Mouse (Mus musculus) neural tube, embryonic 15.5 days (tissue): ENCODE results near the gene Bcam. TPM values are rescaled to one million over a fixed set of nuclear protein-coding genes. Genes with fewer than 3 reads are reported as not detected.
A peak's percentile ranks its signal among the peaks of the same experiment; 100 is the strongest.

Experiments
- ATAC-seq: fragments of 200-750 bp; cut with Nextera tagmentation; 2 replicates; pipeline ENCODE4 v1.8.0; 2017; ENCODE audit warnings: mild to moderate bottlenecking, moderate TSS enrichment, moderate library complexity; ENCODE audit not compliant: low FRiP score
- H3K27ac ChIP-seq: fragments of 300-500 bp; sonication (generic); replicated peaks from 2 replicates; pipeline ENCODE4 v1.5.1; 2015; ENCODE audit warnings: mild to moderate bottlenecking, inconsistent platforms
- H3K27me3 ChIP-seq: fragments of 300-500 bp; sonication (generic); replicated peaks from 2 replicates; pipeline ENCODE4 v1.6.1; 2015; ENCODE audit warnings: inconsistent platforms
- H3K36me3 ChIP-seq: fragments of 300-500 bp; sonication (generic); 2 replicates; pipeline ENCODE4 v1.6.1; 2015; ENCODE audit warnings: inconsistent platforms
- H3K4me1 ChIP-seq: fragments of 300-500 bp; sonication (generic); 2 replicates; pipeline ENCODE4 v1.6.1; 2015; ENCODE audit warnings: inconsistent platforms
- H3K4me2 ChIP-seq: fragments of 300-500 bp; sonication (generic); 2 replicates; pipeline ENCODE4 v1.6.1; 2015; ENCODE audit warnings: inconsistent platforms, mild to moderate bottlenecking, moderate library complexity
- H3K4me3 ChIP-seq: fragments of 300-500 bp; sonication (generic); replicated peaks from 2 replicates; pipeline ENCODE4 v1.5.1; 2015; ENCODE audit warnings: mild to moderate bottlenecking, inconsistent platforms
- H3K9ac ChIP-seq: fragments of 300-500 bp; sonication (generic); replicated peaks from 2 replicates; pipeline ENCODE4 v1.6.1; 2015; ENCODE audit warnings: mild to moderate bottlenecking, inconsistent platforms
- H3K9me3 ChIP-seq: fragments of 300-500 bp; sonication (generic); replicated peaks from 2 replicates; pipeline ENCODE4 v1.6.1; 2016; ENCODE audit warnings: inconsistent platforms
- WGBS: fragments of 180-500 bp; shearing (Covaris S2); methylation state at CpG from one replicate; pipeline ENCODE4 v1.1.7; 2015; ENCODE audit warnings: mixed read lengths; 5-methylcytosine and 5-hydroxymethylcytosine counted together
- polyA plus RNA-seq: library from polyadenylated mRNA; unstranded; fragments of >200 nt; fragmentation: Nextera tagmentation; extraction: Ambion mirVana; gene quantifications from 2 replicates; pipeline ENCODE4 v1.2.1, GENCODE M21; 2015

Bcam gene
- polyA plus RNA-seq, 1 experiment from 2014 or later: 26.3 TPM

DNA sequence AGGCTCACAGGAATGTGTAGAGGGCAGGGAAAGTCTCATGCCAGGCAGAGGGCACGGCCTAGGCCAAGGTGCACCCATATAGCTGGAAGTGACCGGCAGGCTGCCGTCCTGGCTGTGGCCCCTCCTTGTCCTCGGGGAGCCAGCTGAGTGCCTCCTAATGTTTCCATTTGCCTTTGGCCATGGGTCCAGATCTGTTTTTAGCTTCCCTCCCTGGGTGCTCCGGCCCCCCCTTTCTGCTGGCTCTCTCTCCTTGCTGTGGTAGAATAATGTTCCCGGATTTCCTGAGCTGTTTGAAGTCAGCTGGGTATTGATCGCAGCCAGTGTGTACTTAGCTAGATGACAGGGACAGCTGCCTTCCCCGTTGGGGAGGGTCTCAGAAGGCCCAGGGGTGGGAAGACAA is 12.8 kb upstream of the Bcam start:
- Histone ChIP-seq H3K4me2 (no peak overlapping the region), H3K4me1 (no peaks in the 10 kb centered on the region), H3K9ac (no peak overlapping the region), H3K9me3 (no peaks in the 10 kb centered on the region), H3K36me3 (no peaks in the 10 kb centered on the region), H3K4me3 (no peak overlapping the region), H3K27ac (no peak overlapping the region), H3K27me3 (peaks cover under 1% of the 10 kb centered on the region; the same call in 1 of the 2 replicates)
- ATAC-seq: no peak
- 74% methylated on average over 8 of the region's 8 CpGs for WGBS

DNA sequence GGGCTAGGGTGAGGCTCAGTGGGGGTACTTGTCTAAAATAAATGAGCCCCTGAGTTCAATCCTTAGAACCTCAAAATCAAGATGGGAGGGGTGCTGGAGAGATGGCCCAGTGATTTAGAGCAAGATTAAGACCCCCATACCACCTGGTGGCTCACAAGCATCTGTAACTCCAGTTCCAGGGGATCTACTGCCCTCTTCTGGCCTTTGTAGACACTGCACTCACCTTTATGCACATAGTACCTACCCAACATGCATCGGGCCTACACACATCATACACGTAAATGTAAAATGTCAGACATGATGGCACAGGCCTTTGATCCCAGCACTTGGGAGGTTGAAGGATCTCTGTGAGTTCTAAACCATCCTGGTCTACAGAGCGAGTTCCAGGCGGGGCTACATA is 11.8 kb upstream of the Bcam start:
- Histone ChIP-seq H3K9me3 (no peaks in the 10 kb centered on the region), H3K4me2 (no peak overlapping the region), H3K9ac (no peak overlapping the region), H3K4me1 (no peaks in the 10 kb centered on the region), H3K27me3 (no peaks in the 10 kb centered on the region), H3K27ac (no peak overlapping the region), H3K36me3 (no peaks in the 10 kb centered on the region), H3K4me3 (no peak overlapping the region)
- 93% methylated on average over 4 of the region's 4 CpGs for WGBS
- ATAC-seq: no peak

DNA sequence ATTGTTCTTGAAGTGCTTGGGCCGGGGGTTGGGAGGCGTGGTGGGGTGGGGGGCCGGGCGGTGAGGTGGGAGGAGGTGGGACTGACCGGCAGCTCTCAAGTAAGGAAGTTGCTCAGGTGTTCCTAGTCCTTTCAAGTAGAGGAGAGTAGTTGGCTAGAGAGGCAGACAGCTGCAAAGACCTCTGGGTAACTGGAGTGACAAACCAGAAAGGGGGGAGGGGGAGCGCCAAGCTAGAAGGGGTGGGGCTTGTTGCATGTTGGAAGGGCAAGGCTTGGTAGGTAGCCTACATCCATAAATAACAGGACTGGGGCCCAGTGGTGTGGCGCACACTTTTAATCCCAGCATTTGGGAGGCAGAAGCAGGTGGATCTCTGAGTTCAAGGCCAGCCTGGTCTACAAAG is 10.9 kb upstream of the Bcam start:
- Histone ChIP-seq H3K27ac (no peak overlapping the region), H3K4me2 (no peak overlapping the region), H3K9me3 (no peaks in the 10 kb centered on the region), H3K4me3 (no peak overlapping the region), H3K4me1 (no peaks in the 10 kb centered on the region), H3K9ac (no peak overlapping the region), H3K36me3 (no peaks in the 10 kb centered on the region), H3K27me3 (no peaks in the 10 kb centered on the region)
- 94% methylated on average over 7 of the region's 7 CpGs for WGBS
- no peak for ATAC-seq

DNA sequence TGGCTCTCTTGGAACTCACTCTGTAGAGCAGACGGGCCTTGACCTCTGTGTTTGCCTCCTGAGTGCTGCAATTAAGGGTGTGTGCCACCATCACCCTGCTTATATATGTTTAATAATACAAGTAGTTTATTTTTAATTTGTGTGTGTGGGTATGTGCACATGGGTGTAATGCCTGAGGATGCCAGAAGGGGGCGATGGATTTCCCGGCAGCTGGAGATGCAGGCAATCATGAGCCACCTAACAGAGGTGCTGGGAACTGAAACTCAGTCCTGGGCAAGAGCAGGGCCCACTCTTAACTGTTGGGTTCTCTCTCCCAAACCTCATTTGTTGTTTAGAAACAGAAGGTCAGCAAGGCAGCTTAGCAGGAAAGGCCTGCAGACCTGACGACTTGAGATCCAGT is 9.1 kb upstream of the Bcam start:
- Histone ChIP-seq H3K4me3 (no peak overlapping the region), H3K9ac (no peak overlapping the region), H3K9me3 (no peaks in the 10 kb centered on the region), H3K27ac (no peak overlapping the region), H3K27me3 (no peaks in the 10 kb centered on the region), H3K36me3 (no peaks in the 10 kb centered on the region), H3K4me1 (no peaks in the 10 kb centered on the region), H3K4me2 (no peak overlapping the region)
- ATAC-seq: no peak
- WGBS: 84% methylated on average over 4 of the region's 4 CpGs

DNA sequence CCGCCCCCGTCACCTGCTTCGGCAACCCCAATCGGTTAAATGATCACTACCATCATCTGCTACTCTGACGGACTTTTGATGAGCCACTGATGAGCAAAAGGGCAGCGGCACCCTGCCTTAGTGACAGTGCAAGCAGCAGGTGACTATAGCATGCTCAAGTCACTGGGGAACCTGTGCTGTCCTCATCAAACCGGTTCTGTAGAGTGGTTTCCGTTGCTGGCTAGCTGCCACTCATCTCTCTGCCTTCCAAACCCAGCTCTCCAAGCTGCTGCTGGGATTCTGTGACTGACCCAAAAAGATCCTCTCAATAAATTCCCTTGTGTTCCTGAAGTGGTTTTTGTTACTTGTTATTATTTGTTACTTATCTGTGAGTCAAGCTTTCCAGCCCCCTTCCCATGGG is 7.8 kb upstream of the Bcam start:
- Histone ChIP-seq H3K9ac (no peak overlapping the region), H3K4me2 (no peak overlapping the region), H3K4me1 (no peaks in the 10 kb centered on the region), H3K36me3 (no peaks in the 10 kb centered on the region), H3K4me3 (no peak overlapping the region), H3K27me3 (no peaks in the 10 kb centered on the region), H3K27ac (no peak overlapping the region), H3K9me3 (no peaks in the 10 kb centered on the region)
- no peak for ATAC-seq
- WGBS: 84% methylated on average over 8 of the region's 8 CpGs

DNA sequence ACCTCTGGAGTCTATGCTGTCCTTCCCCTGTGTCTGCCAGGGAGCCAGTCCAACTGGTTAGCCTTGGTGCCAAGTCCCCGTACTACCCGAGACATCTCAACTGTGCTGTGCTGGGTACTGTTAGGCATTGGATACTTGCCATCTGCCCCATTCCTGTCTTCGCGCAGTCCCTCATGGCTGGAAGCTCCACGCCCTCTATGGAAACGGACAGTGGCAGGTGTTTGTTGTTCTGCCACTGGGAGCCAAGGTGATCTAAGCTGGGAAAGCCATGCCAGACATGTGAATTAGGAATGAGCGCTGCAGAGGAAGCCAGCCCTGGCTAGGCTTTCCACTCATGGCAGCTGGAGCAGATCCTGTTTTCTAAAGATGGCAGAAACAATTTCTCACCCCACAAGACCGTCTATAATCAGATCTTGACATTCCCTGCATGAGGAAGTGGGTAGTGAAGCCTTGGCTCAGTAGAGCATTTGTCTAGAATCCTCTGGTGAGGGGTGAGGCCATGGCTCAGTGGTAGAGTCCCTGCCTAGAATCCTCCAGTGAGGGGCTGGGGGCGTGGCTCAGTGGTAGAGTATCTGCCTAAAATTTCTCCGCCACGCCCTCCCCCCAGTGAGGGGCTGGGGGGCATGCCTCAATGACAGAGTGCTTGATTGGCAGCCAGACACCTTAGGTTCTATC is 6.4 kb upstream of the Bcam start:
- H3K9ac ChIP-seq: no peak overlapping the region
- ATAC-seq: no peak
- H3K27me3 ChIP-seq: peaks cover under 1% of the 10 kb centered on the region
- H3K9me3 ChIP-seq: no peaks in the 10 kb centered on the region
- H3K36me3 ChIP-seq: no peaks in the 10 kb centered on the region
- 86% methylated on average over 11 of the region's 11 CpGs for WGBS
- no peak overlapping the region for H3K27ac ChIP-seq
- H3K4me3 ChIP-seq: no peak overlapping the region
- H3K4me1 ChIP-seq: no peaks in the 10 kb centered on the region
- no peak overlapping the region for H3K4me2 ChIP-seq

DNA sequence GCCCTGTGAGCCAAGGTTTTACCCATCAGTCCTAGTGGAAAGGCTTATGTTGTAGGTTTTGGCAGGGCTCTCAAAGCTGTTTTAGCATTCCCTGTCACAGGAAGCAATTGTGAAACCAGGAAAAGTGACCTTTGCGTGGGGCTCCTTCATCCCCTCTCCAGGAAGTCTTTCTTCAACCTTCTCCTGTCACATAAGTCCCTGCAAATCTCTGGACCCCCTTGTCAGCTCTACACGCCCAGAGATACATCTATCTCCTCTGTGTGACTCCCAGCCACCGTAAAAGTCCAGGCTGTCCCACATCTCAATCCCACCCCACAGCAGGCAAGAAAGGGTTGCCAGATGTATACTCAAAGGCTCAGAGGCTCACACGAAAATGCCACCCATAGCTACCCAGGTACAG is 866 bp upstream of the Bcam start:
- Histone ChIP-seq H3K4me2 (no peak overlapping the region), H3K27me3 (peaks cover 40% of the 10 kb centered on the region), H3K4me1 (peaks cover 26% of the 10 kb centered on the region), H3K9ac (no peak overlapping the region), H3K9me3 (no peaks in the 10 kb centered on the region), H3K27ac (no peak overlapping the region), H3K36me3 (no peaks in the 10 kb centered on the region), H3K4me3 (no peak overlapping the region)
- no peak for ATAC-seq
- WGBS: 58% methylated on average over 4 of the region's 4 CpGs

DNA sequence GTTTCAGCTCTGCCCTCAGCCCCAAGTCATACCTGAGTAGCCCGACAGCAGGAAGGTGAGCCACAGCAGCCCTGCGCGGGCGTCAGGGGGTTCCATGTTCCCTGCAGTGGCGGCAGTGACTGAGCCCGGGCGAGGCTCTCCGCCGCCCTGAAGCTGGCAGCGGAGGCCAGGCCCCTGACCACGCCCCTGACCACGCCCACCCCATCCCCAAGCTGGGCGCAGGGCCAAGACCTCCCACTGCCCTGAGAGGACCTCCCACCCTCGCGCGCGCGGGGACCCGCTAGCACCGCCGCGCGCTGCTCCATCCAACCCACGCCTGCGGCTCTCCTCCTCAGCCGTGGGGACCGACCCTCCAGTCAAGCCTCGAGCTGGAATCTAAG is 451 bp downstream of the Bcam start:
- peak overlapping the region; percentile 41 for H3K9ac ChIP-seq
- H3K4me3 ChIP-seq: peak overlapping the region; percentile 41
- peak overlapping the region; percentile 82 for H3K4me2 ChIP-seq
- H3K9me3 ChIP-seq: no peaks in the 10 kb centered on the region
- peaks cover 40% of the 10 kb centered on the region for H3K27me3 ChIP-seq
- H3K4me1 ChIP-seq: peaks cover 26% of the 10 kb centered on the region
- no peak overlapping the region for H3K27ac ChIP-seq
- WGBS: 0% methylated on average over 28 of the region's 28 CpGs
- ATAC-seq: peak; percentile 80
- no peaks in the 10 kb centered on the region for H3K36me3 ChIP-seq

DNA sequence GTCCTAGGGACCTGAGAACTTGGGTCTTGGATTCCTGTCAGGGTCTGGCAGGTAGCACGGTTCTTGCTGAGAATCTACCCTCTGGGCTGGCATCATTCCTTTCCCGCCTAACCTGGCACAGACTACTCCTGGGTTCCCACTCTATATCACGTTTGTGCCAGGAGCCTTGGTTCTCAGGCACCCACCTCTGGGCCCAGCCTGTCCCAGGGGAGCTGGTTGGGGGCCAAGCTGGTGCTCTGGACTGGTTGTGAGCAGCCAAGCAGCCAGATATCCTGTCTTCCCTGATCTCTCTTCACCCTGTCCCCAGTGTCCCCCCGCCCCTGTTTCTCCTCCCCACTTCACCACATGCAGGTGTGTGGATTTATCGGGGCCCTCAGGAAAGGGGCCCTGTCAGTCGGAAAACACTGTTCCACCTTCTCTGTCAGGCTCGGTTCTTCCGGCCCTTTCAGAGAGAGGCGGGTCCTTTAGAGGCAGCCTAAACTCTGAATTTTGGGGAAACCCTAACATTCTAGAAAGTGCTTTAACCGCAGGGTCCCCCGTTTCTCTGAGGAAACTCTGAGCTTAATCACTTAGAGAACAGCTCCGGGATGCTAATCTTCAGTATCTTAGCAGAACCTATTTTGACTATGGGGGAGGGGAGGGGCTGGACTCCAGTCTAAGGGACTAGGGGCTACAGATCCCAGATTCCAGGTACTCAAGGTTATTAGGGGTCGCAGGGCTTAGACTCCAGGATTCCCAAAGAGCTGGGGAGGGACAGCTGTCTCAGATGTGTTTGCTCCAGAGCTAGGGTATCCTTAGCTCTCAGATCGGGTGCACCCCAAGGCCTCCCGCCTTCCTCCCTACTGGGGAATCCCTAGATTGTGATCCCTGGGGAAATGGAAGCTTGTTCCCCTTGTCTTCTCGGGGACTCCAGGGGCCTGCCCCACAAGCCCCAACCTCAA is 1.1 kb downstream of the Bcam start:
- ATAC-seq: peak; percentile 6; the same call in 1 of the 2 replicates
- Histone ChIP-seq H3K27ac (no peak overlapping the region), H3K4me3 (peak overlapping the region; percentile 41), H3K27me3 (peaks cover 40% of the 10 kb centered on the region), H3K4me2 (peak overlapping the region; percentile 82), H3K9me3 (no peaks in the 10 kb centered on the region), H3K4me1 (peaks cover 26% of the 10 kb centered on the region), H3K36me3 (no peaks in the 10 kb centered on the region), H3K9ac (peak overlapping the region; percentile 41)
- 11% methylated on average over 16 of the region's 16 CpGs for WGBS

DNA sequence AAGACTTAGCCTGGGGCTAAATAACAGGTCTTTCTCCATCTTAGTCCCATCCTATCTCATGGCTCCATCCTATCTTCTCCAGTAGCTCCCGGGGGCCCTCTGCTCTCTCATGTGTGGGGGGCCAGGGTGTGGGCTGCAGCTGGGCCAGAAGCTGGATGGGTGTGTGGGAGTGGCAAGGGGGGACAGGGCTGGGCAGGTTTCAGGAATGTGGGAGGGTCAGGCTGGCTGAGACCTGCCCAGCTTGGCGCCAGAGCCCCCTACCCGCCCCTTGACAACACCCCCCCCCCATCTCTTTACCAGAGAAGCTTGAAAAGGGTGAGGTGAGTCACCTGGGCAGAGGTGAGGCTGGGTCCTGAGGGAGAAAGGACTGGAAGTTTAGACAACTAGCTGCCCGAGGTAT is 1.8 kb downstream of the Bcam start:
- no peak overlapping the region for H3K27ac ChIP-seq
- no peak overlapping the region for H3K4me3 ChIP-seq
- peaks cover 40% of the 10 kb centered on the region for H3K27me3 ChIP-seq
- no peak for ATAC-seq
- 33% methylated on average over 4 of the region's 4 CpGs for WGBS
- no peak overlapping the region for H3K9ac ChIP-seq
- H3K9me3 ChIP-seq: no peaks in the 10 kb centered on the region
- peak overlapping the region; percentile 82; the same call in 1 of the 2 replicates for H3K4me2 ChIP-seq
- H3K4me1 ChIP-seq: peaks cover 26% of the 10 kb centered on the region
- no peaks in the 10 kb centered on the region for H3K36me3 ChIP-seq

DNA sequence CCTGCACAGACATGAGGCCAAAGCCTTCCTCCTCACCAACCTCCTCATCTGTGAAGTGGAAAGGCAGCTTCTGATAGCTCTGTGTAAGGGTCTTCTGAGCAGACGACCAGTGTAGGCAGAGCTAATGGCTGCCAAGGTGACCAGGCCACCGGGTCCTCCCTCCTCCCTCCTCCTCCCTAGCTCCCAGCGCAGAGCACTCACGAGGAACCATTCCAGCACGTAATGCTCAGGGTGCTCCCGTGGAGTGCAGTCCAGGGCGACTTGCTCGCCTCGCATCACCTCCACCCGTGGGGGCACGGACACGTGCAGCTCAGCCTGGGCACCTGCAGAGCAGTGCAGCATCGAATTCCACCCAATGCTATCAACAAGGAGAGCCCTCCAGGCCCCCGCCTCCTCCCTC is 2.6 kb downstream of the Bcam start:
- Histone ChIP-seq H3K4me2 (no peak overlapping the region), H3K9ac (no peak overlapping the region), H3K9me3 (no peaks in the 10 kb centered on the region), H3K4me3 (no peak overlapping the region), H3K4me1 (peaks cover 26% of the 10 kb centered on the region), H3K27me3 (peaks cover 40% of the 10 kb centered on the region), H3K27ac (no peak overlapping the region), H3K36me3 (no peaks in the 10 kb centered on the region)
- no peak for ATAC-seq
- 76% methylated on average over 14 of the region's 14 CpGs for WGBS

DNA sequence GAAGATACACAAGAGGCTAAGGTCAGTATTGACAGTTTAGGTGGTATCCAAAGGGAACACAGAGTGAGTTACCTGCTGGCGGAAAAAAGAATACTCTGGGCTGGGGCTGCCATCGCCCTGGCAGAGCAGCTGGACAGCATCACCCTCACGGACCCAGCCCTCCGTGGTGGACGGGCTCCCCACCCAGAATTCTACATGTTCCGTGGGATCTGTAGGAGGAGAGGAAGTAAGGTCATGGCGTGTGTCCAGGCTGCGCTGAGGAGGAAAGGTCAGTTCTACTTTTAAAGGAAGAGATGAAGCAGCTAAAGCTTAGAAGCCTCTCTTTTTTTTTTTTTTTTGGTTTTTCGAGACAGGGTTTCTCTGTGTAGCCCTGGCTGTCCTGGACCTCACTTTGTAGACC is 6.2 kb downstream of the Bcam start:
- no peaks in the 10 kb centered on the region for H3K36me3 ChIP-seq
- peaks cover 8% of the 10 kb centered on the region for H3K4me1 ChIP-seq
- H3K4me2 ChIP-seq: no peak overlapping the region
- H3K27me3 ChIP-seq: peaks cover 16% of the 10 kb centered on the region
- H3K27ac ChIP-seq: no peak overlapping the region
- WGBS: 93% methylated on average over 8 of the region's 9 CpGs
- H3K4me3 ChIP-seq: no peak overlapping the region
- H3K9ac ChIP-seq: no peak overlapping the region
- H3K9me3 ChIP-seq: no peaks in the 10 kb centered on the region
- ATAC-seq: no peak
